Mouse (Mus musculus) testis, postnatal 14 days (tissue): ENCODE data around the gene Gc.
A peak's percentile ranks its signal among the peaks of the same experiment; 100 is the strongest.

Source experiments
- DNase-seq: peaks from one replicate; pipeline ENCODE4 v3.0.0; 2021; ENCODE audit warnings: low spot score

The Gc gene

GRCm38 (mm10) chr5:89457554-89458062 is at the start of gene Gc:
Gene Gc, minus strand, starts transcription at chr5:89457898.
- DNase-seq: no peak

- peak; percentile 26 for DNase-seq
Measured at GRCm38 (mm10) chr5:89500182-89500581, 42.5 kb upstream of the Gc start.

- no peak for DNase-seq
Measured at GRCm38 (mm10) chr5:89492560-89492959, 34.9 kb upstream of the Gc start.

- DNase-seq: no peak
Measured at GRCm38 (mm10) chr5:89470483-89470882, 12.8 kb upstream of the Gc start.

- DNase-seq: no peak
Measured at GRCm38 (mm10) chr5:89467886-89468285, 10.2 kb upstream of the Gc start.

- no peak for DNase-seq
Measured at GRCm38 (mm10) chr5:89467045-89467444, 9.3 kb upstream of the Gc start.

- no peak for DNase-seq
Measured at GRCm38 (mm10) chr5:89466275-89466674, 8.6 kb upstream of the Gc start.

- no peak for DNase-seq
Measured at GRCm38 (mm10) chr5:89461817-89462216, 4.1 kb upstream of the Gc start.

- DNase-seq: no peak
Measured at GRCm38 (mm10) chr5:89459591-89459990, 1.9 kb upstream of the Gc start.

GRCm38 (mm10) chr5:89458987-89459386 is 1.3 kb upstream of the Gc start:
- DNase-seq: no peak

- DNase-seq: peak; percentile 62
Measured at GRCm38 (mm10) chr5:89455526-89455925, 2.2 kb downstream of the Gc start.

GRCm38 (mm10) chr5:89450798-89451197 is 6.9 kb downstream of the Gc start:
- no peak for DNase-seq

- DNase-seq: no peak
Measured at GRCm38 (mm10) chr5:89449325-89449724, 8.4 kb downstream of the Gc start.

GRCm38 (mm10) chr5:89447978-89448377 is 9.7 kb downstream of the Gc start:
- no peak for DNase-seq

GRCm38 (mm10) chr5:89444360-89444759 is 13.3 kb downstream of the Gc start:
- DNase-seq: no peak

GRCm38 (mm10) chr5:89411536-89411935 is 46.2 kb downstream of the Gc start:
- DNase-seq: no peak

- DNase-seq: no peak
Measured at GRCm38 (mm10) chr5:89407376-89408082, 50.2 kb downstream of the Gc start.

GRCm38 (mm10) chr5:89405132-89405531 is 52.6 kb downstream of the Gc start:
- no peak for DNase-seq

GRCm38 (mm10) chr5:89390405-89390804 is 67.3 kb downstream of the Gc start:
- DNase-seq: no peak

- no peak for DNase-seq
Measured at GRCm38 (mm10) chr5:89384204-89384603, 73.5 kb downstream of the Gc start.

GRCm38 (mm10) chr5:89381340-89381739 is 76.4 kb downstream of the Gc start:
- DNase-seq: no peak

- no peak for DNase-seq
Measured at GRCm38 (mm10) chr5:89370140-89370539, 87.6 kb downstream of the Gc start.

GRCm38 (mm10) chr5:89368045-89368743 is 89.5 kb downstream of the Gc start:
- DNase-seq: no peak
